Mouse (Mus musculus) cerebellum, adult 2 months (tissue): Measurements from ENCODE around the gene Gm13889. TPM values are rescaled to one million over a fixed set of nuclear protein-coding genes. Genes with fewer than 3 reads are reported as not detected.

Source experiments
- DNase-seq, 2 experiments: peaks; one replicate each; pipeline ENCODE4 v3.0.0; 2021
- H3K27ac ChIP-seq: fragments of 200-500 bp; 2 replicates; pipeline ENCODE4 v1.5.1; 2012; ENCODE audit warnings: low read length, control low read depth, inconsistent platforms; ENCODE audit not compliant: insufficient read depth
- H3K27me3 ChIP-seq: fragments of 200-500 bp; 2 replicates; pipeline ENCODE4 v1.6.1; 2012; ENCODE audit warnings: inconsistent platforms, mild to moderate bottlenecking, low read length, moderate library complexity; ENCODE audit not compliant: control insufficient read depth, insufficient read depth
- H3K4me1 ChIP-seq: fragments of 200-500 bp; 2 replicates; pipeline ENCODE4 v1.6.1; 2011; ENCODE audit warnings: low read length; ENCODE audit not compliant: control insufficient read depth, insufficient read depth
- H3K4me3 ChIP-seq: fragments of 200-500 bp; replicated peaks from 2 replicates; pipeline ENCODE3; 2011; ENCODE audit warnings: mild to moderate bottlenecking, low read depth, low read length, control low read depth; ENCODE audit not compliant: insufficient read depth
- CTCF ChIP-seq: fragments of 200-500 bp; IDR thresholded peaks from 2 replicates; pipeline ENCODE4 v1.5.1; 2011; ENCODE audit warnings: low read depth, mild to moderate bottlenecking, control low read depth, low read length, moderate library complexity, borderline replicate concordance; ENCODE audit not compliant: insufficient read depth
- POLR2A ChIP-seq: fragments of 200-500 bp; IDR thresholded peaks from 2 replicates; pipeline ENCODE4 v1.6.1; 2011; ENCODE audit warnings: low read length, control low read depth, borderline replicate concordance; ENCODE audit not compliant: insufficient read depth
- WGBS: fragments of 180-500 bp; shearing (Covaris S2); methylation state at CpG from one replicate; pipeline ENCODE4 v1.1.7; 2018; 5-methylcytosine and 5-hydroxymethylcytosine counted together
- polyA plus RNA-seq: library from polyadenylated mRNA; depleted of rRNA; stranded (reverse); fragments of >200 nt; gene quantifications from 2 replicates; pipeline ENCODE4 v1.2.3, GENCODE M21; 2012; rRNA removed

Gm13889 gene
- polyA plus RNA-seq, 1 experiment, result 49.0 TPM

DNA sequence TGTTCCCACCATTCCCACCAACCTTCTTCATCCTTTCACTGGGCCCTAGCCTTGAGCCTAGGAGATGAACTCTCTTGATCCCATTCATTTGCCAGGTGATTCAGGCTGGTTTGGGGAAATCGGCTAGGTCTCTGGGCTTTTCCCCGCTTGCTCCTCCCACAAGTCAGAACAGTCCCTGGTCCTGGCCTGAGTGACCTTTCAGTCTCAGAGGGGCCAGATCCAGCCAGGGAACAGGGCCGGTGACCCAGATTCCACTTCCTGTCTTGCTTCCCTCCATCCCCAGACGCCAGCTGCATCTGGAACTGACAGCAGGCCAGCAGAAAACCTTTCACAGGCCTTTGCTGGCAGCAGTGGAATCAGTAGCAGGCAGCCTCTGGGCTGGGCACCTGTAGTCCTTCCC, 50.7 kb downstream of the Gm13889 start:
- Histone ChIP-seq H3K4me1 (peaks cover 10% of the 10 kb centered on the region), H3K27ac (no peak overlapping the region), H3K4me3 (no peak overlapping the region), H3K27me3 (no peaks in the 10 kb centered on the region)
- 67% methylated on average over 4 of the region's 4 CpGs for WGBS
- TF ChIP-seq CTCF, result no peak
- TF ChIP-seq POLR2A, result no peak
- no peak for DNase-seq

Other genes with a start within 250 kb of the Gm13889 start
- gene Ext2, start 134.6 kb downstream of the Gm13889 start, polyA plus RNA-seq, result 40.1 and 42.3 TPM in 2 replicates
- 10.6 and 12.8 TPM in 2 replicates for gene Accs, start 107.3 kb downstream of the Gm13889 start, polyA plus RNA-seq
- gene Accsl, start 88.0 kb downstream of the Gm13889 start, polyA plus RNA-seq, result 0.72 and 1.1 TPM in 2 replicates
- gene Gm27027, start 39.2 kb upstream of the Gm13889 start, polyA plus RNA-seq, result 0.26 and 0.57 TPM in 2 replicates
- gene Alkbh3, start 53.6 kb upstream of the Gm13889 start, polyA plus RNA-seq, result 52.7 and 54.5 TPM in 2 replicates
- gene Hsd17b12, start 200.8 kb upstream of the Gm13889 start, polyA plus RNA-seq, result 83.0 and 89.1 TPM in 2 replicates